ENCODE assay signal across 33 mouse cellular contexts in genomic region chr17:47782486-47782885, GRCm38 (mm10). TPM values are rescaled to one million over a fixed set of nuclear protein-coding genes. Genes with fewer than 3 reads are reported as not detected.
"Had no signal": no experiment of that assay in that cellular context is flagged by ENCODE, and none has a peak within 500 bp of the region (broad histone marks: within the 10 kb centered on the region; RNA-seq: fewer than 3 reads in every experiment).

No protein-coding gene starts in this region.

- ATAC-seq: forebrain, embryonic 13.5 days; forebrain, embryonic 14.5 days; forebrain, embryonic 15.5 days; forebrain, embryonic 16.5 days; forebrain, postnatal 0 days had no signal

- H3K27ac ChIP-seq: embryonic facial prominence, embryonic 10.5 days; embryonic facial prominence, embryonic 12.5 days; embryonic facial prominence, embryonic 13.5 days; embryonic facial prominence, embryonic 15.5 days; forebrain, embryonic 10.5 days; forebrain, embryonic 12.5 days; forebrain, embryonic 13.5 days; forebrain, embryonic 15.5 days; heart, adult 2 months had no signal

- DNase-seq: cerebellum, adult 9-10 months; cerebellum, adult 9-11 months; cerebellum, postnatal 10 days; cerebellum, postnatal 14 days; cerebellum, postnatal 25 days; cerebellum, postnatal 36 days; embryo, embryonic 11 days; forebrain, postnatal 0 days; gastrocnemius, postnatal 10 days; gastrocnemius, postnatal 25 days; gastrocnemius, postnatal 36 days; heart, adult 11 months; heart, adult 18-20 months had no signal

- H3K4me3 ChIP-seq: embryonic facial prominence, embryonic 10.5 days; embryonic facial prominence, embryonic 12.5 days; embryonic facial prominence, embryonic 13.5 days; embryonic facial prominence, embryonic 15.5 days; erythroblast, embryonic 14.5 days; forebrain, embryonic 10.5 days; forebrain, embryonic 12.5 days; forebrain, embryonic 13.5 days; forebrain, embryonic 15.5 days; gastrocnemius, adult 2 months; heart, adult 2 months had no signal

RNA-seq across cellular contexts. Expression of gene Pgc, which starts 55.8 kb away (rescaled TPM):
- total RNA-seq: common myeloid progenitor, adult 5-6 weeks; forebrain, postnatal 0 days; gastrocnemius, adult 18-20 months; gastrocnemius, adult 2 months; gastrocnemius, adult 8-10 months; gastrocnemius, postnatal 10 days; gastrocnemius, postnatal 14 days; gastrocnemius, postnatal 25 days; gastrocnemius, postnatal 36 days; gastrocnemius, postnatal 4 days; granulocyte monocyte progenitor cell, adult 5-6 weeks; heart, adult 18-20 months; heart, adult 2 months; heart, adult 8-10 months had no signal
